Mouse (Mus musculus) heart, adult 18-20 months (tissue): ENCODE results near the gene Tpx2. TPM values are rescaled to one million over a fixed set of nuclear protein-coding genes. Genes with fewer than 3 reads are reported as not detected.

ENCODE experiments used
- DNase-seq, 2 experiments: peaks; one replicate each; pipeline ENCODE4 v3.0.0; 2021 to 2022; ENCODE audit warnings: mixed read lengths in 1 of 2
- long read RNA-seq, 2 experiments: library from polyadenylated mRNA; stranded (forward); transcript quantifications; one replicate each; pipeline ENCODE4 v2.0.0; 2021
- total RNA-seq, 2 experiments: library from RNA; stranded (reverse); gene quantifications; 2 replicates each; pipeline ENCODE4 v1.2.3; 2021

Gene Tpx2
- total RNA-seq = 1 to 10 TPM in 1 of 2 experiments, under 1 TPM in 1; 0.90 to 1.0 TPM
- long read RNA-seq, experiment 1, partial matches to known transcripts = 0 of 2 reads
- long read RNA-seq, experiment 1, other reads (novel, unspliced or antisense) = 0 of 2 reads
- long read RNA-seq, experiment 2, partial matches to known transcripts = 1 of 1 reads
- long read RNA-seq, experiment 2, other reads (novel, unspliced or antisense) = 0 of 1 reads

DNA sequence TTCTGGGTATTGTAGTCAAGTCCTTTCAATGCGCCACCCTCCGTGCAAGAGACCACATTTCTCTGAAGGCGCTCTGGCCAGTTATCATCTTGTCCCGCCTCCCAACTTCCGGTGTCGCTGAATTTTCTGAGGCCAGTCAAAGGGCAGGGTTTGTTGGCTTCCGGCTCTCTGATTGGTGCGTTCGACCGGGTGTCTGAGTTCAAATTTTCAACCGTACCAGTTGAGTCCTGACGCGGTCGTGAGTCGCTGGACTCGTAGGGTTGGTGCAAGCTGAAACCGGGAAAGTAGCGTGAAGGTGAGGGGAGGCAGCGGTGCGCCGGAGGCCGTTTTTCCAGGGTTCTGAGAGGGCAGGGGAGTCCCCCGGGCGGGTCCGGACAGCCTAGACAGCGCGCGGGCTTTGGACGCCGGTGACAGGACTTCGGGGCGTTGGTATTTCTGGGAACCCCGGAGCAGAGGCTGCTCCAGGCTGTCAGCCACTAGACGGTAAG lies at the start of gene Tpx2:
Tpx2 (plus strand) TSS at position 150 of the 488 bp plus-strand sequence.
- DNase-seq = peak; percentile 99

DNA sequence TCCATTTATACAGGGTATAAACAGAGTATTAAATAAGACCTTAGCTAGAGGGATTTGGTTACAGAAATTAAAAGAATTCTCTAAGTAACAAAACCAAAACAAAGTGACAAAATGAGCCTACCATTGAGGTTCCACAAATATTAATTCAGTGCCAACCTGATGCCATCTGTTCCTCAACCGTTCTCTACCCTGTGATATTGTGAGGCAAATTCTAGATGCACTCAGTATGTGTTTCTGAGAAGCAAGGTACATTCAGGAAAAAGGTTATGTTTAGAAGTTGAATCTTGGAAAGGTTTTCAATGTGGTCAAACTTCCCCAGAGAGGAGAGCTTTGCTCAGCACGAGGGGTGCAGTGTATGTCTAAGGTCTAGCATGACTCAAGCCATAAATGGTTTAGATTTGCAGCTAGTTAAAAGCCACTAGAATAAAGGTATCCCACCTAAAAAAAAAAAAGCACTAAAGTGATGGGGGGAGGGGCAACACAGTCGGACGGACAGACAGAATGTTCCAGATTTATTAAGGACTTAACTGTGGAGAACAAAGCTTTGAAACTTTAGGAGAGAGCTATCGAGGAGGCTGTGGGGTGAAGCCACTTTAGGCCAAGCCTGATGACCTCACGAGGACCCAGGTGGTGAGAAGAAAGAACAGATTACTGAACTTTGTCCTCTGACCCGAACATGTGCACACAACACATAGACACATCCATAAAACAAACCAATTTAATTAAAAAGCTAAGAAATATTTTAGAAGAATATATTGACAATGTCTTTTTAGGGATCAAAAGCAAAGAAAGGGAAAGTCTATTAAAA lies 47.6 kb upstream of the Tpx2 start:
- no peak for DNase-seq

DNA sequence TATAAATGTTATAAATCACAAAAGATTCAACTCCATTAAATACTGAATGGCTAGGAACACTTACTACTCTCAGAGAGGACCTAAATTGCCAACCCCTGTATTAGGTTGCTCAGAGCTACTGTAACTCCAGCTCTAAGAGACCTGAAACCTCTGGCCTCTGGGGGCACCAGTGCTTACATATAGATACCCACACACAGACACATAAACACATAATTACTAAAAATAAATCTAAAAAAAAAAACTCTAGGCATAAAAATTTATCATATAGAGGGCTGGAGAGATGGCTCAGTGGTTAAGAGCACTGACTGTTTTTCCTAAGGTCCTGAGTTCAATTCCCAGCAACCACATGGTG lies 47.0 kb upstream of the Tpx2 start:
- DNase-seq = no peak

DNA sequence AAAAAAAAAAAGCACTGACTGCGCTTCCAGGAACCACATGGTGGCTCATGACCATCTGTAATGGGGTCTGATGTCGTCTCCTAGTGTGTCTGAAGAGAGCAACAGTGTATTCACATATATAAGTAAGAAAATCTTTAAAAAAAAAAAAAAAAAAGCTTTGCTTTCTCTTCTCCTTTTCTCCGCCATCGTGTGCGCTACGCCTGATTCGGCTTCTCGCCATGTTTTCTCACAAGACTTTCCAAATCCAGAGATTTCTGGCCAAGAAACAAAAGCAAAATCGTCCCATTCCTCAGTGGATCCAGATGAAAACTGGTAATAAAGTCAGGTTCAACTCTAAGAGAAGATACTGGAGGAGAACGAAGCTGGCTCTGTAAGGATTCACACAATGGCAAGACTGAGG lies 45.5 kb upstream of the Tpx2 start:
- no peak for DNase-seq

DNA sequence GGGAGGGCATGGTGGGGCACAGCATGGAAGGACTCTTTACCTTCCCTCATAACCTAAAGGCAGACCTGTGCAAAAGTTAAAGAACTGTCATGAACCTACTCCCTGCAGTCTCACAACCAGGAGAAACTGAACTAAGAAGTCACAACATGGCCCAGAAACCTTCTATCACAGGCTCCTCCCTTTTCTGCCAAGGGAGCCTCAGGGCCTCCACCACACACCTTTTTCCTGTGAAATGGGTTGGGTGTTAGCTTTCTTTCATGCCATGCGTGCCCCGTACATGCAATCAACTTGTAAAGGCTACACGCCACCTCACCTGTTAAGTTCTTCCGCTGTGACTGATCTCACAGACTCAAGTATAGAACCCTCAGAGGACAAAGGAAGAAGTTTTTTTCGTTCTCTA lies 44.7 kb upstream of the Tpx2 start:
- DNase-seq = no peak

DNA sequence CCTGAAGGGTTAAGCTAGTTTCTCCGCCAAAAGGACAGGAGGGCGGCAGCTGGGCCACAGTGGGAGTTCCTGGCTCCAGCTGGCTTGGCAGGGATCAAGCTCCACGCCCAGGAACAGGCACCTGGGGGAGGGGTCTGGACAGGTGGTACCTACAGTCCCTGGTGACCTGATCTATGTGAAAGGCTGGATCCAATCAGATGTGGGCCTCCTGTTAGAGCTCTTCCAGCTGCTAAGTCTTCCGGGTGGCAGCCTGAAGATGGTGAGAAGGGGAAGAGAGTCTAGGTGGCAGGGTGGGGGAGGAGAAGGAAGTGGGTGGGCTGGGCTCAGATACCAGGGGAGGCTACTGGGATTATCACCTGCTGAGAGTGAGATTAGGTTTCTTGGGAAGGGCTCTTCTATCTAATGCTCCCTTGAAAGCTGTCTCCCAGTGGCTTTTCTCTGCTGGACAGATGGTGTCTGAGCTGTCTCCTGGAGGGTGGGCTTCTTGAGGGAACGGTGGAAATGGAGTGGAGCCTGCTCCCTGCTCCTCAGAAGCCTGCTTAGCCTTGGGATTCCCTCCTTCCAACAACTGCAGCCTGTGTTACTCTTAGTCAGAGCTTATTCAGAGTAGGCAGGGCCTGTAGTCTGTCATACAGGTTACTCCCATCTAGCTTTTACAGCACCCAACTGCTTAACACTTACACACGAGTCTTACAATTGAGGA lies 43.2 kb upstream of the Tpx2 start:
- DNase-seq = peak in 1 of 2 experiments; percentile 54

DNA sequence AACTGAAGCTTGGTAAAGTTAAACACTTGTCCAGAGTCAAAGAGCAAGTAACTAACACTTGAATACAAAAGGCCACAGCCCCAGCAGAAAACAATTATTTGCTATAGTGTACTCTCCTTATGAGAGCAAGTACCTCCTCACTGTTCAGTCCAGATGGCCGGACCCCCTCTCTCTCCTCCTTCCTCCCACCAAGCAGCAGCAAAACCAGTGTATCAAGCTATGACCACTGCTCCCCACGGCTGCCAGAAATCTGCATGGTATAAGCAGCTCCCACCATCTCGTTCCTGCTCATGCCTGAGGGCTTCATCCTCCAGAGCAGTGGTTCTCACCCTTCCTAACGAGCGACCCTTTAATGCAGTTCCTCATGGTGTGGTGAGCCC lies 42.7 kb upstream of the Tpx2 start:
- no peak for DNase-seq

DNA sequence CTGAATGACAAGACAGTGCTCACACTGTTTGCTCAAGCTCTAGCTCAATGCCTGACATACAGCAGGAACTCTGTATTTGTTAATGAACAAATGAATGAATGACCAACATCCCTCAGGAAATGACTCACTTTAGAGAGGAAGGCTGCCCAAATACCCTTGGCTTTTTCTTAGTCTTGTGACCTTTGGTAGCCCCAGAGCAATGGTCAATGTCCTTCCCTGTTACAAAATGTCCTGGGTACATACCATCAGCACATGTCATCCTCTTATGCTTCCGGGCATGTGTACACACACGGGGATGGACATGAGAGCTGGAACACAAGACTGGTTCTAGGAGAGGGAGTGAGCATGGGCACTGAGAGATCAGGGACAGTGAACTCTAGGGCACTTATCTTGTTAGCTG lies 41.7 kb upstream of the Tpx2 start:
- DNase-seq = peak; percentile 70 to 84

DNA sequence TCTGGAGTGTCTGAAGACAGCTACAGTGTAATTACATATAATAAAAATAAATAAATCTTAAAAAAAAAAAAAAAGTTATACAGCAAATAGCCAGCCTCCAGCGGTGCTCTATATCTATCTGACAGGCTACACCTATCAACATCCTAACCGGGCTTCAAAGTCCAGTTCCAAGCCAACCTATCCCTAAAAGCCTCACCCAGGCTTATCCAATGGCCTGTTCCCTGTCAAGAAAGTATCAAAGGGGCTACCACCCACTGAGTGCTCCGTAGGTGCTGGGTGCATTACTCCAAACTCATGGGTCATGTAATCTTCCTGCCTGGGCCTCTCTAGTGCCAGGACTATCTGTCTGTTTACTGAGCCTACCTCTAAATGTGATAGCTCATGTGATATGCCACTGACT lies 39.6 kb upstream of the Tpx2 start:
- no peak for DNase-seq

DNA sequence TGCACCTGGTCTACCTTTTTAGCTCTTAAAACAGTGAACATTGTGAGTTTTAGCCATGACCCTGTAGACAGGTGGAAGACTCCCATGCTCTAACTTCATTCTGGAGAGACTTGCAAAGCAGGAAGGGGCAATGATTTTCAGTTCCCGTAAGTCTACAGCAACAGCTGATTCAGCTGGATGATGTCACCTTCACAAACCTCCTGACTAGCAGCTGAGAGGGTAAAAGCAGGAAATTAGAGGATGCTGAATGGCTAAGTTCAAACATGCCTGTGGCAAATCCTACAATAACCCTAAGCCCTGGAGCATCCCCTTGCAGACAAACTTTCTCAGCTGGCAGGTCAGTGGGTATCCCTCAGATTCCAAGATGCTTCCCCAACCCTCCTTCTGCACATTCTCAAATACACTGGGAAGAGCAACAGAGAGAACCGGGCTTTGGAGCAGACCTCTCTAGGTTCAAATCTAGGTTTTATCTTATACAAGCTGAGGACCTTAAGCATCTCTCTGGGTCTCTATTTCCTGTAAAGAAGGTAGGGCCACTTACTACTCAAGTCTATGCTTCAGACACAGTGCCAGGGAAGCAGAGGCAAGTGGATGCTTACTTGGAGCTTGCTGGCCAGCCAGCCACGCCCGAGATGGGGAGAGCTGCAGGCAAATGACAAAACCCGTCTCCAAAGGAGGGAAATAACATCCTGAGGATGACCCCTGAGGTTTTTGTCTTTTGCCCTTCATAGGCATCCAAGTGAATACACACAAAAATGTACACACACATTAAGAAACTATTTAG lies 37.4 kb upstream of the Tpx2 start:
- peak in 1 of 2 experiments; percentile 70 for DNase-seq

DNA sequence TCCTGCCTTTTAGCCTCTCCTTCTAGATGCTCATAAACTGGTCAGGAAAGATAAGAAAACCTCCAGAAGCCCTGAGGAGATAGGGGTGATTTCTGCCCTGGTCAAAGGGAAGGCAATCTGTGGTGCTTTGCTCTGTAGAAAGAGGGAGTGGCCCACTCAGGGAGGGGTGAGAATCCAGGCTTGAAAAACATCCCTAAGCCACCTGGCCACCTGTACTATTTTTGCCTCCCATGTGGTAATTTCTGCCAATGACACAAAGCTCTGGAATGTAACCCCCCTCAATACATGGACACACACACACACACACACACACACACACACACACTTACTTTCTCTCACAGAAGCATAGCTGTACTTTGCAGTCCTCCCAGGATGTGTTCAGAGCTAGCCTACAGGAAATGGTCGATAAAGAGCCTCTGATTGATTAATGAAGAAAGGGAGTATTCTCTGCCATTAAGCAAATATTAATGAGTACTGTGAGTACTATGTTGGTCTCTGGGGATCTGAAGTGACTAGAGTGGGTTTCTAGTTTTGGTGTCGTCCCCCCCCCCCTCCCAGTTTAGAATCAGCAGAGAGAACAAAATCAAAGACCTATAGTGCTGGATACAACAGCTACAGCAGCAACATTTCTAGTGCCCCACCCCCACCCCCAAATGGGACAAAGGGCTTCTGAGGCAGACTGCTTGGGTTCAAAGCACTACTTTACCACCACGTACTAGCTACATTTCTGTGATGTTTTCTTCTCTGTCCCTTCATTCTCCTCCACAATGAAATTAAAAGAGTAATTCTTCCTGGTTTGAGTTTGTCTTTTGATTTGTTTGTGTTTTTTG lies 36.2 kb upstream of the Tpx2 start:
- DNase-seq = no peak

DNA sequence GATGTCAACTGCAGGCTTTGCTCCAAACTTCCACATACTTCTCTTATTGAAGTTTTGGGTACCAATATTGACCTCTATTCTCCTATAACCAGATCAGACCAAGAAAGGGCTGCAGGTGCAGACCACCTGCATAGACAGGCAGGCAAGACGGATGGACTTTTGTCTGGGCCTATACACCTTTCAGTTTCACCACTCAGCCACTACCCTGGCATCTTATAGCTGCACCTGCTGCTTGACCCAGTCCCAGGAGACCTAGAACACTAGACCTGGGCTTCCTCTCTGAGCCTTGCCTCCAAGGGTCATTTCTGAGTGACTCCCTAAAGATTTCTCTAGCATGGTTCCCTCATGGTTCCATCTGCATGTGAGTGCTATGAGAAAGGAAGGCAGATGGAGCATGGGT lies 34.5 kb upstream of the Tpx2 start:
- DNase-seq = peak; percentile 4 to 13

DNA sequence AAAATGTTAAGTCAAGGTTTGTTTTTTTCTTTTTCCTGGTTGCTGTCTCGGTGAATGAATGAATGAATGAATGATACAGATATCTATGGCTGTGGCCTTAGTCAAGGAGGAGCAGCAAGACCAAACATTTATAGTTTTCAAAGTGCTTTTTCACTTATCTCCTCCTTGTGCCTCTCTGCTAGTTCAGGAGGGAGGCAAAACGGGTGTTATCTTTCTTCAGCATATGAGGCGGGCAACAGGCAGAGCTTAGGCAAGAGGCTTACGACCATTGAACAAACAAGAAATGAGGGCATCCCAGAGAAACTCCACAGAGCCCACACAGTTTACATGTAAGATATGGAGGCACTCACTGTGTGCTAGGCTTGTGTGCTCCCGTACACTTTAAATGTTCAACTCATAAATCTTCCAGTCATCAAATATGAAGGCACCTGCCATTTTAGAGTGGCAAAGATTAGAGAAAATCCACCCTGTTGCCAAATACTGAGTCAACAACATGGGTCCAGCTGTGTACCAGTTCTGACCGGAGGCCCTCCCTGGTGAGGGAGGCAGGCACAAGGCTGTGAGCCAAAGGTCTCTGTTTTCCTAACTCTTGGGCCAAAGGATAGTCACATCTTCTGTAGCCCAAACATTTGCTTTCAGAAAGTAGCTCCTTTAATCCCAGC lies 33.4 kb upstream of the Tpx2 start:
- DNase-seq = peak; percentile 42 to 59

DNA sequence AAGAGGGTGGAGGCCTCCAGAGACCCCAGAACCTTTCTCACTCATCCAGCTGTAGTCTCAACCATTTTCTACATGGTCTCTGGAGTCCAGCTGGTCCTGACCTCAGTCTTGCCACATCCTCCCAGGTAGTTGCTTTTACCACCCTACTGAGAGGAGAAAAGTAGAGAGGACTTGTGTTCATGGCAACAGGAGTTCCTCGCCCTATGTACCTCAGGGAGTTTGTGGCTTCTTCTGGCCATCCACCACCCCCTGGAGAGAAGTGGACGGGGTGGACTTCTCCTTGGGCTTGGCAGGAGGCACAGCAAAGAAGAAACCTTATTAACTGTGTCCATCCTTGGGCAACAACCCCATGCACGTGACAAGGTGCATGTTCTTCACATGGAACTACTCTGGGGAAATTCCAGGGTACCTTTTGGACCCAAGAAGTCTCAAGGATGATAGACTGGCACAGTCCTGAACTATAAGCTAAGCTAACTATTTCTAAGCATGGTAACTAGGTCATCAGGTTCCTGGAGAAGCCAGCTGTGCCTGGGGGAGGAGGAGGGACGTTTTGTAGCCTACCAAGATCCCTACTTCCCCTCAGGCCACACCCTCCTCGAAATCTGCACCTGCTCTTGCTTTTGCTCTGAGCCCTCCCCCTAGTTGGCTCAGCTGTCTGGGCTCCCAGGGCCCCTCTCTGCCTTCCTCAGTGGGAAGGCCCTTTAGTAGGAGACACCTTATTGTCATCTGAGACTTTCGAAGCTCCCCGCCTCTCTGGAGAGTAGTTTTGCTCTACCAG lies 31.7 kb upstream of the Tpx2 start:
- DNase-seq = peak; percentile 39 to 43

DNA sequence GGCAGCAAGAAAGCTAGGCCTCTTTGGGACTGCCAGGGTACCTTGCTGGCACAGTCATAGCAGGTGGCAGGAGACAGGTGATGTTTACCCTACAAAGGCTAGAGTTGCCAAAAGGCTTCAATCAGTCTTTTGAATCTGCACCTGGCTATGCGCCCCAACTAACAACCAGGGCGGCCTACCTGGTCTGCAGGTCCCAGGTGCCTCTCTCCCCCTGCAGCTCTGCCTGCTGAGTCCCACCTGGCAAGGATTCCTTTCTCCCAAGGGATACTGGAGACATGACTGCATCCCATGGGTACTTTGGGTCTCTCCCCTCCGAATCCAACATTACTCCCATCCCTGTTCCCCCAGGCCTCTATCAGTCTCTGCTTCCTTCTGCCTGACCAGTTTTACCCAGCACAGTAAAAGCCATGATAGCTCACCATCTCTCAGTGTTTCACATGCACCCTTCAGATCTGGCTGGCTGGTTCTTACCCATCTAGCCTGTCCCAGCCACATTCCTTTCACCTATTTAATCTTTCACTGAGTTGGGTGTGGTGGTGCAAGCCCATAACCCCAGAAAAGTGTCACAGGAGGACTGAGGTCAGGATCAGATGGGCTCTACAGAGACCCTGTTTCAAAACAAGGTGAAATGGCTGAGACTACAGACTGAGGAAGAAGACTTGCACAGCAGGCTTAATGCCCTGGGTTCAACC lies 31.0 kb upstream of the Tpx2 start:
- DNase-seq = peak; percentile 11 to 26

DNA sequence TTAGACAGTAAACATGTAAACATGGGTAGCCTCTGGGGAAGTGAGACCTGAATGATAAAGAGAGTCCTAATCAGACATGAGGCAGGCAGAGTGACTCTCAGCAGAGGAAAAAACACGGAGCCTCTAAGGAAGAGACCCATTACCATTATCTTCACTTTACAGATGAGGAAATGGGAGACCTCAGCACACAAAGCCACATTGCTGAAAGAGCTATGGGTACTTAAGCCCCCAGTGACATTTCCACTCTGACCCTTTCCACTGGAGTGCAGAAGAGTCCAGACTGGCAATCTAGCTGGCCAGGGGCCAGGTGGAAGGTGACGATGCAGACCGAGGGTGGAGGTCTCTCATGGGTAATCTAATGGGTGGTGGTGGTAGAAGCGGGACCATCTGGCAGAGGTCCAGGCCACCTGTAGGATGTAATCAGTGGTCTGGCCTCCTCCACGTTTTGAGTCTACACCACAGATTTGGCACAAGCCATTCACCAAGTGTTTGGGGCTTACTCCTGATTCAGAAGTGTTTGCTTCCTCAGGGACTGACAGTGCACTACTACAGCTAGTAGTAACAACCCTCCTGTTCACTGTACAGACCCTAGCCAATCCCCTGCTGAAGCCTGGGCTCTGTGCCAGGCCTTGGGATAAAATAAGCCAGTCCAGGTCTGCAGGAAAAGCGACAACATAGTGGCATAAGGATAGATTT lies 30.0 kb upstream of the Tpx2 start:
- peak; percentile 62 to 76 for DNase-seq

DNA sequence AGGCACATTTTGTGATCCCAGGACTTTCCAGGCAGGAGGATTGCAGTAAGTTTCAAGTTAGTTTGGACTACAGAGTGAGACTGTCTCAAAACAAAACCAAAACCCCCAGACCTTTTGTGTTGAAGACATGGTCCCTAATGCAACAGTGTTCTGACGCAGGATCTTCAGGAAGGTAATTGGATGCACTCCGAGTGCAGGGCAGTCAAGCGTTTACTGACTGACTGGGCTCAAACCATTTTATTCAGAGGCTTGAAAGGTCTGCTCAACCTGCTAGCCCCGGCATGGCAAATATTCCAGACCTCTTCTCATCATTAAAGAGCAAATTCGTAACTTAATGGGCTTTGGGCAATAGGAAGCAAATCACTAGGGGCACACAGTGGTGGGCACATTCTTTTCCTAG lies 29.1 kb upstream of the Tpx2 start:
- DNase-seq = peak; percentile 1 to 29

DNA sequence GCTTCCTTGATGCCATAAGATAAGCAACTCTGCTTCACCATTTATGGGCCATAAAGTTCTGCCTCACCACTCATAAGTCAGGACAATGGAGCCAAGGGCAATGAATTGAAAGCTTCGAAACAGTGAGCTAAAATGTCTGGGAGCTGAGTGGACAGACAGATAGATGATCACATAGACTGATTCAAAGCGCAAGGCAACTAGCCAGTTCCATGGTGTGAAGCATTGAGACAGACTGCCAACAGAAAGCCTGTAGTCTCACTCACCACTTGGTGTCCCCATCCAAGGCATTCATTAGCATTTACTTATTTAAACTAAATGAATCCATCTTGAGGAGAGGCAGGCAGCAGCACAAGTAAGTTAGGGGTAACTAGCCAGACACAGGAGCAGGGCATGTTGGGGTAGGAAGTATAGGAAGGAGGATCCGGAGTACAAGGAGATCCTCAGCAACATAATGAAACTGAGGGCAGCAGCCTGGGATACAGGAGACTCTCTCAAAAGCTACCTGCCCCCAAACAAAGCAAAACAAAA lies 28.6 kb upstream of the Tpx2 start:
- peak; percentile 2 to 30 for DNase-seq

DNA sequence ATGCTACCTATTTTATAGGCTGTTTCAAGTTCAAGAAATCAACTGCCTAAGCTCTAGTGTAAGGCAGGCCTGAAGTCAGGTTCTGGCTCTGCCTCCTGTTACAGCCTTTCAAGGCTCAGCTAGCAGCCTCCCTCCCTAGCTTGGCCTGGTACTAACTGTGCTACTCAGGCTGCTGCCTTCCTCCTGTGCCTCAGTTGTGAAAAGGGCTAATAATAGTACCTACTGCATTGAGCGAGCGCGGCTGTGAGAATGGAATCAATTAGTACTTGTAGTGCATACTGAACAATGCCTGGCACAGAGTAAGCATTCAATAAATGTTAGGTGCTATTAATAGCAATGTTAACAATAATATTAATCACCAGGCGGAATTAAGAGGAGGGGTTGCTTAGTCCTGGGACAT lies 27.8 kb upstream of the Tpx2 start:
- peak; percentile 78 to 82 for DNase-seq
